Mouse (Mus musculus): Measurements from ENCODE around the gene Ttc22. TPM values are rescaled to one million over a fixed set of nuclear protein-coding genes. Genes with fewer than 3 reads are reported as not detected.
A peak's percentile ranks its signal among the peaks of the same experiment; 100 is the strongest.

The Ttc22 gene
- polyA plus RNA-seq, 1 experiment, result not detected

DNA sequence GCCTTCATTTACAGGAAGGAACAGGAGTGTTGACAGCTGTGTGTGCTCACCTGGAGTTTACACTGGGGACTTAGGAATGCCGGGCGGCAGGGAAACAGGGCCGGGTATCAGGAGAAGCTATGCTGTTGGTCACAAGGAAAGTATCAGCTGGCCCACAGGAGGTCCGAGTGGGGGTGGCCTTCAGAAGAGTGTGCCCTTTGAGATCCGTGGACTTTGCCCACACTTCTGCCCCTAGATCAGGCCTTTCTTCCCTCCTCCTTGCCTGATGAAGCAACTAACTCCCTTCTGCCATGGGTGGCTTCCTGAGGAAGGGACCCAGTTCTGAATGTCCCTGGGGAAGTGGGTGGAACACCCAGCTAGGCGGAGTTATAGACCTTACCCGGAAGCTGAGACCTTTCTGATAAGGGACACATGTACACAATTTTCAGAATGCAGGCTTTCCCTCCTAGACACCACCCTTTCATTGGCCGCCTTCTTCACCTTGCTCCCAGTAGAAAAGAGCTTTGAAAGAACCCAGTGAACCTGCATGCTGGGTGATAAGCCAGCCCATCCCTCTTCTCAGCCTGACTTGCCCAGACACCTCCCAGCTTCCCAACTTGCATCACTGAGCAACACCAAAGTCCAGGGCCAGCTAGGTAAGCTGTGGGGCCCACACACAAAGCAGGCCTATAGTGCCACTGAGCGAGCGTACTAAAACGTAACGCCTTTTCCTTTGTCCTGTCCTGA, 39.6 kb upstream of the Ttc22 start:
- Histone ChIP-seq H3K27me3 (ENCODE audit: control insufficient read depth, insufficient read depth, insufficient read length) (no peaks in the 10 kb centered on the region), H3K4me3 (ENCODE audit: insufficient read depth, poor library complexity, severe bottlenecking) (no peak overlapping the region), H3K36me3 (ENCODE audit: control insufficient read depth, insufficient read depth) (peaks cover 73% of the 10 kb centered on the region), H3K79me2 (ENCODE audit: control insufficient read depth, insufficient read depth) (peaks cover 4% of the 10 kb centered on the region), H3ac (ENCODE audit: control insufficient read depth, insufficient read length, low read depth) (no peak overlapping the region), H3K79me3 (ENCODE audit: low read depth) (no peaks in the 10 kb centered on the region)
- no peak for TF ChIP-seq MYOD1 (IDR thresholded peaks at IDR 0.05; ENCODE audit: control insufficient read depth, insufficient read length, low read depth)
- TF ChIP-seq MYOG (IDR thresholded peaks at IDR 0.05; ENCODE audit: control insufficient read depth, extremely low read depth, insufficient read length), result no peak
- no peak for TF ChIP-seq FOSL1 (IDR thresholded peaks at IDR 0.05; ENCODE audit: insufficient read depth, low read length, poor library complexity, severe bottlenecking)
- TF ChIP-seq CEBPB (IDR thresholded peaks at IDR 0.05; ENCODE audit: low read depth), result no peak
- TF ChIP-seq USF1 (IDR thresholded peaks at IDR 0.05; ENCODE audit: low read depth), result no peak
- no peak for TF ChIP-seq MAX (IDR thresholded peaks at IDR 0.05)
- TF ChIP-seq CTCF (IDR thresholded peaks at IDR 0.05; ENCODE audit: control insufficient read depth, insufficient read depth, insufficient read length), result no peak

GRCm38 (mm10) chr4:106584665-106585064, 37.6 kb upstream of the Ttc22 start:
- Histone ChIP-seq H3K36me3 (ENCODE audit: control insufficient read depth, insufficient read depth) (peaks cover 66% of the 10 kb centered on the region), H3ac (ENCODE audit: control insufficient read depth, insufficient read length, low read depth) (no peak overlapping the region)

GRCm38 (mm10) chr4:106587075-106587474, 35.2 kb upstream of the Ttc22 start:
- H3K36me3 ChIP-seq (ENCODE audit: control insufficient read depth, insufficient read depth), result peaks cover 53% of the 10 kb centered on the region

More at GRCm38 (mm10) chr4:106584665-106585064, 37.6 kb upstream of the Ttc22 start:
- Histone ChIP-seq H3K27me3 (ENCODE audit: control insufficient read depth, insufficient read depth, insufficient read length) (no peaks in the 10 kb centered on the region), H3K79me2 (ENCODE audit: control insufficient read depth, insufficient read depth) (peaks cover 4% of the 10 kb centered on the region), H3K79me3 (ENCODE audit: low read depth) (no peaks in the 10 kb centered on the region), H3K4me3 (ENCODE audit: insufficient read depth, poor library complexity, severe bottlenecking) (no peak overlapping the region)
- TF ChIP-seq MYOG (IDR thresholded peaks at IDR 0.05; ENCODE audit: control insufficient read depth, extremely low read depth, insufficient read length), result no peak

DNA sequence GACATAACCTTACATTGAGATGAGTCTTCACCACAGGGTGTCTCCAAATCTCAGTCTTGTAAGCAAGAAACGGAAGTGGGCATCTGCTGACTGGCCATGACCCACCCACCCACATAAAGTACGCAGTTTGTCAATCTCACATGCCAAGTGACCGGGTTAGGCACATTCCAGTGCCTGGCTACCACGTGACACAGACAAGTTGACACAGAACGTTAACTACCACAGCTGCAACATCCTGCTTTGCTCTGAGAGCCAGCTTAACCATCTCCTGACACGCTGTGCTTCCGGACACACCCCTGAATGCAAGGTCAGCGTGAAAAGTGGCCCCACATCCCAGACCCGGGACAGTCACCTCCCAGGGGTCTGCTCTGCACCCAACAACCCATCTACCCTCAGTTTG, 32.1 kb upstream of the Ttc22 start:
- TF ChIP-seq MYOD1 (IDR thresholded peaks at IDR 0.05; ENCODE audit: control insufficient read depth, insufficient read length, low read depth) (no peak), USF1 (IDR thresholded peaks at IDR 0.05; ENCODE audit: low read depth) (peak; percentile 69), CEBPB (IDR thresholded peaks at IDR 0.05; ENCODE audit: low read depth) (no peak), CTCF (IDR thresholded peaks at IDR 0.05; ENCODE audit: control insufficient read depth, insufficient read depth, insufficient read length) (no peak)
- H3K79me3 ChIP-seq (ENCODE audit: low read depth), result no peaks in the 10 kb centered on the region
- H3K79me2 ChIP-seq (ENCODE audit: control insufficient read depth, insufficient read depth), result no peaks in the 10 kb centered on the region
- no peaks in the 10 kb centered on the region for H3K27me3 ChIP-seq (ENCODE audit: control insufficient read depth, insufficient read depth, insufficient read length)
- no peak overlapping the region for H3K4me3 ChIP-seq (ENCODE audit: insufficient read depth, poor library complexity, severe bottlenecking)
- H3K36me3 ChIP-seq (ENCODE audit: control insufficient read depth, insufficient read depth), result peaks cover 30% of the 10 kb centered on the region
- no peak overlapping the region for H3ac ChIP-seq (ENCODE audit: control insufficient read depth, insufficient read length, low read depth)

More at GRCm38 (mm10) chr4:106587075-106587474, 35.2 kb upstream of the Ttc22 start:
- H3ac ChIP-seq (ENCODE audit: control insufficient read depth, insufficient read length, low read depth), result no peak overlapping the region
- no peaks in the 10 kb centered on the region for H3K27me3 ChIP-seq (ENCODE audit: control insufficient read depth, insufficient read depth, insufficient read length)
- TF ChIP-seq FOSL1 (IDR thresholded peaks at IDR 0.05; ENCODE audit: insufficient read depth, low read length, poor library complexity, severe bottlenecking) (no peak), MAX (IDR thresholded peaks at IDR 0.05) (no peak), CEBPB (IDR thresholded peaks at IDR 0.05; ENCODE audit: low read depth) (no peak), MYOG (IDR thresholded peaks at IDR 0.05; ENCODE audit: control insufficient read depth, extremely low read depth, insufficient read length) (no peak), USF1 (IDR thresholded peaks at IDR 0.05; ENCODE audit: low read depth) (no peak), MYOD1 (IDR thresholded peaks at IDR 0.05; ENCODE audit: control insufficient read depth, insufficient read length, low read depth) (no peak), CTCF (IDR thresholded peaks at IDR 0.05; ENCODE audit: control insufficient read depth, insufficient read depth, insufficient read length) (no peak)
- no peaks in the 10 kb centered on the region for H3K79me2 ChIP-seq (ENCODE audit: control insufficient read depth, insufficient read depth)
- no peak overlapping the region for H3K4me3 ChIP-seq (ENCODE audit: insufficient read depth, poor library complexity, severe bottlenecking)
- no peaks in the 10 kb centered on the region for H3K79me3 ChIP-seq (ENCODE audit: low read depth)

DNA sequence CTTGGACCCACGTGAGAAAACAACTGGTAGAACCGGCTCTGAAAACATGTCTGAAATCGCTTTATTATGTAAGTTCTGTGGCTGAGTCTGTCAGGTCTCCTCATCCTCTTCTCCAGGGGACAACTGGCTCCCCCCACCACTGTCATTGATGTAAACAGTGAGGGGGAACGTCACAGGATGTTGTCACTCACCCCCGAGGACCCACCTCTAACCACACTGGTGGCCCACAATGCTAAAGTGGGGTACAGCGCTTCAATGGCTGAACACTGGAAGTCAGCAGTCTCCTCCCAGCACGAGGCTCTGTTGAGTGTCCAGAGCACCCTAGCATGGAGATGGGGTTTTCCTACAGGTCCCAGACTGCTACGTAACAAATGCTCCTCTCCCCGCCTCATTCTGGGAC, 31.4 kb upstream of the Ttc22 start:
- Histone ChIP-seq H3K79me2 (ENCODE audit: control insufficient read depth, insufficient read depth) (no peaks in the 10 kb centered on the region), H3K27me3 (ENCODE audit: control insufficient read depth, insufficient read depth, insufficient read length) (no peaks in the 10 kb centered on the region), H3K79me3 (ENCODE audit: low read depth) (no peaks in the 10 kb centered on the region), H3ac (ENCODE audit: control insufficient read depth, insufficient read length, low read depth) (no peak overlapping the region), H3K36me3 (ENCODE audit: control insufficient read depth, insufficient read depth) (peaks cover 23% of the 10 kb centered on the region), H3K4me3 (ENCODE audit: insufficient read depth, poor library complexity, severe bottlenecking) (no peak overlapping the region)
- TF ChIP-seq FOSL1 (IDR thresholded peaks at IDR 0.05; ENCODE audit: insufficient read depth, low read length, poor library complexity, severe bottlenecking) (no peak), MAX (IDR thresholded peaks at IDR 0.05) (no peak)

DNA sequence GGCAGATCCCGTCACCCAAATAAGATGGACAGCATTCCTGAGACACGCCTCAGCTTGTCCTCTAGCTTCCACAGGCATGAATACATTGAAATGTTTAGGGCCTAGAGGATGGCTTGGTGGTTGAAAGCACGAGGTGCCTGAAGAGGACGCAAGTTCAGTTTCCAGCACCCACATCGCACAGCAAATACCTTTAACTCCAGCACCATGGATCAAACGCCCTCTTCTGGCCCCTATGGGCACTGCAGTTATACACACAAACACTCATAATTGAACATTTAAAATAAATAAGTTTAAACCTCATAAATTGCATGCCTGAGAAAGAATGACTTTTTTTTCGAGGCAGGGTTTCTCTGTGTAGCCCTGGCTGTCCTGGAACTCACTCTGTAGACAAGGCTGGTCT, 28.6 kb upstream of the Ttc22 start:
- TF ChIP-seq MYOG (IDR thresholded peaks at IDR 0.05; ENCODE audit: control insufficient read depth, extremely low read depth, insufficient read length) (no peak), USF1 (IDR thresholded peaks at IDR 0.05; ENCODE audit: low read depth) (no peak), MAX (IDR thresholded peaks at IDR 0.05) (no peak), FOSL1 (IDR thresholded peaks at IDR 0.05; ENCODE audit: insufficient read depth, low read length, poor library complexity, severe bottlenecking) (no peak), CEBPB (IDR thresholded peaks at IDR 0.05; ENCODE audit: low read depth) (no peak)
- peaks cover 10% of the 10 kb centered on the region for H3K36me3 ChIP-seq (ENCODE audit: control insufficient read depth, insufficient read depth)
- no peaks in the 10 kb centered on the region for H3K79me2 ChIP-seq (ENCODE audit: control insufficient read depth, insufficient read depth)
- no peaks in the 10 kb centered on the region for H3K27me3 ChIP-seq (ENCODE audit: control insufficient read depth, insufficient read depth, insufficient read length)
- no peak overlapping the region for H3ac ChIP-seq (ENCODE audit: control insufficient read depth, insufficient read length, low read depth)
- no peak overlapping the region for H3K4me3 ChIP-seq (ENCODE audit: insufficient read depth, poor library complexity, severe bottlenecking)
- H3K79me3 ChIP-seq (ENCODE audit: low read depth), result no peaks in the 10 kb centered on the region

All from C2C12 (cell line).